Mouse (Mus musculus): ENCODE measurements around the gene Serf2.

- no peak for TF ChIP-seq CTCF (IDR thresholded peaks at IDR 0.05; ENCODE audit: extremely low read depth, insufficient read depth, low read length)
- TF ChIP-seq POLR2A (IDR thresholded peaks at IDR 0.05; ENCODE audit: extremely low read depth, insufficient read depth, low read length): no peak
These were observed 34.8 kb upstream of the Serf2 start for GRCm38 (mm10) chr2:121414139-121414685.

Data from cortical plate, adult 2 months (tissue).